ENCODE assay signal across 12 mouse cellular contexts in genomic region chr13:107838126-107838715, GRCm38 (mm10).
DNase-seq lines count a peak whose midpoint lies in the region; ATAC-seq lines count a peak whose summit lies in the region.
"Had no signal": no experiment of that assay in that cellular context is flagged by ENCODE, and none has a peak within 500 bp of the region (broad histone marks: within the 10 kb centered on the region; RNA-seq: fewer than 3 reads in every experiment).

No protein-coding gene starts in this region.

- H3K9me3 ChIP-seq in heart, embryonic 12.5 days (replicated peaks) = no peaks in the 10 kb centered on the region
- H3K9me3 ChIP-seq in forebrain, embryonic 13.5 days (replicated peaks) = no peaks in the 10 kb centered on the region
- H3K9me3 ChIP-seq: embryonic facial prominence, embryonic 15.5 days; midbrain, embryonic 10.5 days had no signal

- no peaks in the 10 kb centered on the region for H3K27me3 ChIP-seq in heart, embryonic 12.5 days (replicated peaks)
- no peaks in the 10 kb centered on the region for H3K27me3 ChIP-seq in forebrain, embryonic 13.5 days
- H3K27me3 ChIP-seq: embryonic facial prominence, embryonic 15.5 days had no signal

- no peak overlapping the region for H3K9ac ChIP-seq in heart, embryonic 12.5 days
- H3K9ac ChIP-seq in forebrain, embryonic 13.5 days = no peak overlapping the region
- H3K9ac ChIP-seq: embryonic facial prominence, embryonic 15.5 days had no signal

- H3K36me3 ChIP-seq in heart, embryonic 12.5 days = no peaks in the 10 kb centered on the region
- no peaks in the 10 kb centered on the region for H3K36me3 ChIP-seq in forebrain, embryonic 13.5 days (ENCODE audit: poor library complexity, severe bottlenecking)

- 76% methylated on average over 9 of the region's 9 CpGs for WGBS in heart, embryonic 12.5 days
- 78% methylated on average over 9 of the region's 9 CpGs for WGBS in forebrain, embryonic 13.5 days

- DNase-seq in heart, adult 9 months (ENCODE audit: low spot score in 2 of 2) = peak; percentile 29 to 49
- DNase-seq in kidney, adult 8-10 months = peak; percentile 68 to 75
- peak; percentile 62 to 63 for DNase-seq in lung, postnatal 4 days
- DNase-seq in frontal cortex, postnatal 36 days (ENCODE audit: low spot score in 2 of 2) = no peak
- DNase-seq: adrenal gland, postnatal 36 days; right cerebral cortex, postnatal 14 days had no signal

- no peak overlapping the region for H3K4me3 ChIP-seq in heart, embryonic 12.5 days
- H3K4me3 ChIP-seq in forebrain, embryonic 13.5 days = no peak overlapping the region
- H3K4me3 ChIP-seq: embryonic facial prominence, embryonic 15.5 days; midbrain, embryonic 10.5 days had no signal

- H3K27ac ChIP-seq in heart, embryonic 12.5 days (ENCODE audit: poor library complexity, severe bottlenecking) = no peak overlapping the region
- H3K27ac ChIP-seq in forebrain, embryonic 13.5 days = no peak overlapping the region
- H3K27ac ChIP-seq: embryonic facial prominence, embryonic 15.5 days; midbrain, embryonic 10.5 days had no signal

- no peak overlapping the region for H3K4me2 ChIP-seq in heart, embryonic 12.5 days
- H3K4me2 ChIP-seq in forebrain, embryonic 13.5 days = no peak overlapping the region
- H3K4me2 ChIP-seq: embryonic facial prominence, embryonic 15.5 days had no signal

- no peak for ATAC-seq in heart, embryonic 12.5 days (ENCODE audit: insufficient number of reproducible peaks, low FRiP score)
- ATAC-seq in CD4-positive, CD25-positive, alpha-beta regulatory T cell, adult 4 months = peak; percentile 37
- no peak for ATAC-seq in frontal cortex, adult (ENCODE audit: low TSS enrichment)
- no peak for ATAC-seq in forebrain, embryonic 13.5 days

- peaks cover 41% of the 10 kb centered on the region for H3K4me1 ChIP-seq in heart, embryonic 12.5 days (replicated peaks)
- peaks cover 47% of the 10 kb centered on the region for H3K4me1 ChIP-seq in forebrain, embryonic 13.5 days

Comparison
In these comparisons a context has a peak if more than half of its experiments do, and no peak if none do; other contexts are left out.
1. DNase-seq: peak in heart, adult 9 months (2 of 2), kidney, adult 8-10 months (2 of 2) and lung, postnatal 4 days (2 of 2); none in frontal cortex, postnatal 36 days (0 of 2).